Mouse (Mus musculus) erythroblast, embryonic 14.5 days (primary cell): ENCODE measurements around the gene Veph1.

Experiments used
- GATA1 ChIP-seq: IDR thresholded peaks from 2 replicates; pipeline ENCODE4 v1.6.1; 2012; ENCODE audit warnings: low read length, inconsistent platforms, mixed read lengths
- TAL1 ChIP-seq: IDR thresholded peaks from 3 replicates; pipeline ENCODE4 v1.6.1; 2012; ENCODE audit warnings: low read length, inconsistent platforms, mixed read lengths

GRCm38 (mm10) chr3:66162612-66163011 lies 134.0 kb downstream of the Veph1 start:
- TF ChIP-seq GATA1 (no peak), TAL1 (no peak)
